In genomic region chr19:4018743-4019583, GRCm38 (mm10) we compare ENCODE assay signal across 8 mouse cellular contexts. TPM values are rescaled to one million over a fixed set of nuclear protein-coding genes. Genes with fewer than 3 reads are reported as not detected.
DNase-seq lines count a peak whose midpoint lies in the region; ATAC-seq and TF ChIP-seq lines count a peak whose summit lies in the region.

No protein-coding gene starts in this region.

- peak; percentile 22 for DNase-seq in MEL-GATA-1-ER (ENCODE audit: extremely low read depth, low read depth)
- peak; percentile 85 to 90 for DNase-seq in cerebellum, adult 18-20 months
- DNase-seq in heart, postnatal 4 days, result peak; percentile 90
- peak; percentile 79 to 82 for DNase-seq in layer of hippocampus, adult 2 months (ENCODE audit: low spot score in 2 of 2)
- peak; percentile 96 for DNase-seq in lung, embryonic 14.5 days
- peak; percentile 77 for DNase-seq in ovary, postnatal 14 days (ENCODE audit: low spot score)
- DNase-seq in thymus, postnatal 25 days, result peak; percentile 67

- no peaks in the 10 kb centered on the region for H3K36me3 ChIP-seq in forebrain, embryonic 16.5 days (ENCODE audit: control insufficient read depth, insufficient read depth)
- no peaks in the 10 kb centered on the region for H3K36me3 ChIP-seq in lung, embryonic 14.5 days (ENCODE audit: insufficient read depth)

- H3K27me3 ChIP-seq in forebrain, embryonic 16.5 days (replicated peaks; ENCODE audit: control insufficient read depth, insufficient read depth, low read length), result no peaks in the 10 kb centered on the region
- no peaks in the 10 kb centered on the region for H3K27me3 ChIP-seq in lung, embryonic 14.5 days (ENCODE audit: insufficient read depth, low read length)

- peak; percentile 94 for TF ChIP-seq CTCF in layer of hippocampus, adult 2 months (conservative IDR thresholded peaks at IDR 0.05)
- peak; percentile 81 for TF ChIP-seq CTCF in lung, embryonic 14.5 days (IDR thresholded peaks at IDR 0.05; ENCODE audit: low read depth)

- H3K4me1 ChIP-seq in forebrain, embryonic 16.5 days (replicated peaks; ENCODE audit: control insufficient read depth, insufficient read depth, low read length), result peaks cover 5% of the 10 kb centered on the region; the same call in 1 of the 2 replicates
- H3K4me1 ChIP-seq in lung, embryonic 14.5 days (ENCODE audit: insufficient read depth), result no peaks in the 10 kb centered on the region

- 21% methylated on average over 18 of the region's 18 CpGs for WGBS in forebrain, embryonic 16.5 days
- 23% methylated on average over 18 of the region's 18 CpGs for WGBS in lung, embryonic 14.5 days

- H3K9me3 ChIP-seq in forebrain, embryonic 16.5 days (ENCODE audit: control insufficient read depth, low read length), result no peaks in the 10 kb centered on the region
- no peaks in the 10 kb centered on the region for H3K9me3 ChIP-seq in lung, embryonic 14.5 days (ENCODE audit: low read depth, low read length)

- H3K4me2 ChIP-seq in forebrain, embryonic 16.5 days (ENCODE audit: low read length), result no peak overlapping the region
- H3K4me2 ChIP-seq in lung, embryonic 14.5 days, result no peak overlapping the region

- no peak overlapping the region for H3K9ac ChIP-seq in forebrain, embryonic 16.5 days (replicated peaks; ENCODE audit: low read depth, low read length)
- no peak overlapping the region for H3K9ac ChIP-seq in lung, embryonic 14.5 days

- H3K4me3 ChIP-seq in forebrain, embryonic 16.5 days (replicated peaks; ENCODE audit: low read length), result no peak overlapping the region
- H3K4me3 ChIP-seq in layer of hippocampus, adult 2 months, result no peak overlapping the region
- H3K4me3 ChIP-seq in lung, embryonic 14.5 days (ENCODE audit: low read depth, low read length), result no peak overlapping the region

- peak; percentile 71; the same call in 1 of the 2 replicates for ATAC-seq in forebrain, embryonic 16.5 days
- peak; percentile 89 for ATAC-seq in lung, embryonic 14.5 days (ENCODE audit: insufficient read depth)

- H3K27ac ChIP-seq in forebrain, embryonic 16.5 days (ENCODE audit: low read length), result no peak overlapping the region
- peak overlapping the region; percentile 46; the same call in 1 of the 2 replicates for H3K27ac ChIP-seq in layer of hippocampus, adult 2 months
- 0 out of 2 replicates have a peak overlapping the region, but pooled peaks have one; percentile 21 for H3K27ac ChIP-seq in lung, embryonic 14.5 days (ENCODE audit: low read depth)

RNA-seq across cellular contexts. Expression of gene Ndufv1, which starts 6.4 kb away (rescaled TPM):
- polyA plus RNA-seq in forebrain, embryonic 16.5 days (2015; fragmentation: Nextera tagmentation; extraction: Ambion mirVana), result 221 and 239 TPM in 2 replicates
- total RNA-seq in heart, postnatal 4 days (2021), result 100 to 1,000 TPM; 774 to 835 TPM
- 100 to 1,000 TPM; 240 to 245 TPM for total RNA-seq in layer of hippocampus, adult 2 months (2021)
- 193 and 198 TPM in 2 replicates for polyA plus RNA-seq in lung, embryonic 14.5 days (2014; fragmentation: Nextera tagmentation; extraction: Ambion mirVana)

RNA-seq across cellular contexts. Expression of gene Doc2g, which starts 15.8 kb away (rescaled TPM):
- polyA plus RNA-seq in forebrain, embryonic 16.5 days (2015; fragmentation: Nextera tagmentation; extraction: Ambion mirVana), result 8.8 and 13.2 TPM in 2 replicates
- total RNA-seq in heart, postnatal 4 days (2021), result 100 to 1,000 TPM; 106 to 120 TPM
- total RNA-seq in layer of hippocampus, adult 2 months (2021), result 1 to 10 TPM; 3.2 TPM
- 2.2 and 3.0 TPM in 2 replicates for polyA plus RNA-seq in lung, embryonic 14.5 days (2014; fragmentation: Nextera tagmentation; extraction: Ambion mirVana)

RNA-seq across cellular contexts. Expression of gene Gm49405, which starts 18.5 kb away (rescaled TPM):
- polyA plus RNA-seq in forebrain, embryonic 16.5 days (2015; fragmentation: Nextera tagmentation; extraction: Ambion mirVana), result 6.6 and 9.6 TPM in 2 replicates
- 1 to 10 TPM; 1.4 to 2.4 TPM for total RNA-seq in heart, postnatal 4 days (2021)
- total RNA-seq in layer of hippocampus, adult 2 months (2021), result 1 to 10 TPM; 1.3 to 1.4 TPM
- 1.8 and 2.3 TPM in 2 replicates for polyA plus RNA-seq in lung, embryonic 14.5 days (2014; fragmentation: Nextera tagmentation; extraction: Ambion mirVana)

RNA-seq across cellular contexts. Expression of gene Nudt8, which starts 18.6 kb away (rescaled TPM):
- polyA plus RNA-seq in forebrain, embryonic 16.5 days (2015; fragmentation: Nextera tagmentation; extraction: Ambion mirVana), result 34.0 and 42.1 TPM in 2 replicates
- 10 to 100 TPM; 56.6 to 63.2 TPM for total RNA-seq in heart, postnatal 4 days (2021)
- total RNA-seq in layer of hippocampus, adult 2 months (2021), result 10 to 100 TPM; 10.2 to 10.7 TPM
- 24.4 and 25.3 TPM in 2 replicates for polyA plus RNA-seq in lung, embryonic 14.5 days (2014; fragmentation: Nextera tagmentation; extraction: Ambion mirVana)

RNA-seq across cellular contexts. Expression of gene Gstp1, which starts 18.8 kb away (rescaled TPM):
- polyA plus RNA-seq in forebrain, embryonic 16.5 days (2015; fragmentation: Nextera tagmentation; extraction: Ambion mirVana), result 402 and 460 TPM in 2 replicates
- total RNA-seq in heart, postnatal 4 days (2021), result 100 to 1,000 TPM; 219 to 261 TPM
- total RNA-seq in layer of hippocampus, adult 2 months (2021), result 100 to 1,000 TPM; 395 to 398 TPM
- 424 and 468 TPM in 2 replicates for polyA plus RNA-seq in lung, embryonic 14.5 days (2014; fragmentation: Nextera tagmentation; extraction: Ambion mirVana)

Comparison
In these comparisons a context has a peak if more than half of its experiments do, and no peak if none do; other contexts are left out.
1. DNase-seq: peak in every context shown above with its lines; median percentile 96 in lung, embryonic 14.5 days; 90 in heart, postnatal 4 days; 88 in cerebellum, adult 18-20 months; 80 in layer of hippocampus, adult 2 months; 77 in ovary, postnatal 14 days; 67 in thymus, postnatal 25 days; 22 in MEL-GATA-1-ER.
2. RNA of gene Doc2g, which starts 15.8 kb away (total RNA-seq): 106 to 120 TPM in heart, postnatal 4 days; 3.2 TPM in layer of hippocampus, adult 2 months; every median in the first group is over 10 times any median in the second.